Mouse (Mus musculus) monocyte, adult 5-6 weeks (primary cell): ENCODE measurements around the gene Nme3. TPM values are rescaled to one million over a fixed set of nuclear protein-coding genes. Genes with fewer than 3 reads are reported as not detected.
"Not testable (repeated sequence)": the region's sequence is repeated elsewhere in the genome, so short reads cannot be mapped to it uniquely, and the experiment has no call there.

ENCODE experiments used
- ATAC-seq: fragments of 153-309, 156-312 bp; replicated peaks from 2 replicates; pipeline ENCODE4 v1.8.0; 2017; ENCODE audit warnings: mild to moderate bottlenecking; ENCODE audit not compliant: low TSS enrichment, insufficient number of reproducible peaks, severe bottlenecking, poor library complexity, low FRiP score
- total RNA-seq: library from RNA; stranded (forward); fragments of 200-1000, 200-491, 200-594 nt; gene quantifications from 3 replicates; pipeline ENCODE4 v1.2.3, GENCODE M21; 2017

Nme3 gene
- total RNA-seq, 1 experiment from 2014 or later = 48.6 TPM

DNA sequence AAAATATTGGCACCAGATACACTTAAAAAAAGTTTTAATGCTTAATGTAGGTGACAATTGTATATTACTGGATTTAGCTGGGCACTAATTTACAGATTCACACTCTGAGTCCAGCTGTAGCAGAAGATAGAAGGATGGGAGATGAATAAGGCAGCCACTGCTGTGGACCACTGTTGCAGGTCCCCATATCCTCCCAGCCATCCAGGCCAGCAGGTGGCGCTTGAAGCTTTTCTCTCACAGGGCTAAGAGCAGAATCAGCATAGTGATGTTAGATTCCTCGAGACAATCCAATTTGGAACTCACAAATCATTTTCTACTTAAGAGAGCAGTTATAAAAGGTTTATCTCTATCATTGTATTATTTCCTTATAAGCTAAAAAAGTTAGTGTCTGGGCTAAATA is 46.2 kb downstream of the Nme3 start:
- peak; percentile 72; the same call in 1 of the 2 replicates for ATAC-seq

GRCm38 (mm10) chr17:24943036-24943435 is 46.7 kb downstream of the Nme3 start:
- no peak for ATAC-seq

GRCm38 (mm10) chr17:24943589-24943988 is 47.3 kb downstream of the Nme3 start:
- not testable (repeated sequence) for ATAC-seq

Other genes with a start within 250 kb of the Nme3 start
- 0.48 to 0.78 TPM in 2 of 3 replicates, not detected in the other for gene Slc9a3r2, start 246.2 kb upstream of the Nme3 start, total RNA-seq
- gene Npw, start 238.0 kb upstream of the Nme3 start, total RNA-seq = not detected in 3 replicates
- gene Zfp598, start 226.8 kb upstream of the Nme3 start, total RNA-seq = 14.6 to 21.7 TPM (median 15.7 TPM) in 3 replicates
- gene Syngr3, start 206.5 kb upstream of the Nme3 start, total RNA-seq = not detected in 3 replicates
- gene Gfer, start 200.3 kb upstream of the Nme3 start, total RNA-seq = 12.4 to 19.8 TPM (median 15.4 TPM) in 3 replicates
- gene Noxo1, start 200.3 kb upstream of the Nme3 start, total RNA-seq = 0.48 to 3.0 TPM (median 2.1 TPM) in 3 replicates
- gene Tbl3, start 188.8 kb upstream of the Nme3 start, total RNA-seq = 9.7 to 19.8 TPM (median 18.6 TPM) in 3 replicates
- 2.8 TPM in 1 of 3 replicates, not detected in the others for gene Rnf151, start 178.4 kb upstream of the Nme3 start, total RNA-seq
- 428 to 669 TPM (median 533 TPM) in 3 replicates for gene Rps2, start 178.4 kb upstream of the Nme3 start, total RNA-seq
- 144 to 243 TPM (median 228 TPM) in 3 replicates for gene Ndufb10, start 172.0 kb upstream of the Nme3 start, total RNA-seq
- 4.7 to 14.6 TPM (median 10.2 TPM) in 3 replicates for gene Rpl3l, start 168.7 kb upstream of the Nme3 start, total RNA-seq
- gene Msrb1, start 159.9 kb upstream of the Nme3 start, total RNA-seq = 248 to 361 TPM (median 344 TPM) in 3 replicates
- not detected in 3 replicates for gene Hs3st6, start 143.5 kb upstream of the Nme3 start, total RNA-seq
- gene Meiob, start 92.2 kb upstream of the Nme3 start, total RNA-seq = not detected in 3 replicates
- 23.2 to 48.3 TPM (median 34.5 TPM) in 3 replicates for gene Hagh, start 56.4 kb upstream of the Nme3 start, total RNA-seq
- gene Fahd1, start 46.1 kb upstream of the Nme3 start, total RNA-seq = 3.2 to 6.6 TPM (median 4.8 TPM) in 3 replicates
- 0.29 TPM in 1 of 3 replicates, not detected in the others for gene Igfals, start 30.5 kb upstream of the Nme3 start, total RNA-seq
- 34.3 to 41.0 TPM (median 40.1 TPM) in 3 replicates for gene Nubp2, start 10.2 kb upstream of the Nme3 start, total RNA-seq
- gene Spsb3, start 9.9 kb upstream of the Nme3 start, total RNA-seq = 16.6 to 25.9 TPM (median 20.5 TPM) in 3 replicates
- 12.0 to 20.2 TPM (median 12.9 TPM) in 3 replicates for gene Eme2, start 1.4 kb upstream of the Nme3 start, total RNA-seq
- gene Mrps34, start 1.4 kb upstream of the Nme3 start, total RNA-seq = 13.4 to 24.4 TPM (median 19.0 TPM) in 3 replicates
- gene Mapk8ip3, start 40.5 kb downstream of the Nme3 start, total RNA-seq = 46.0 to 84.3 TPM (median 50.2 TPM) in 3 replicates
- gene Jpt2, start 64.2 kb downstream of the Nme3 start, total RNA-seq = 13.4 to 14.4 TPM (median 14.2 TPM) in 3 replicates
- gene Cramp1l, start 119.3 kb downstream of the Nme3 start, total RNA-seq = 10.3 to 23.9 TPM (median 11.2 TPM) in 3 replicates
- gene Ift140, start 119.6 kb downstream of the Nme3 start, total RNA-seq = 11.7 to 13.0 TPM (median 12.6 TPM) in 3 replicates
- not detected in 3 replicates for gene Tmem204, start 187.1 kb downstream of the Nme3 start, total RNA-seq
- gene Telo2, start 219.5 kb downstream of the Nme3 start, total RNA-seq = 13.3 to 21.2 TPM (median 17.5 TPM) in 3 replicates
- gene Ptx4, start 224.3 kb downstream of the Nme3 start, total RNA-seq = not detected in 3 replicates
- gene Clcn7, start 236.9 kb downstream of the Nme3 start, total RNA-seq = 16.3 to 21.8 TPM (median 20.8 TPM) in 3 replicates